Mouse (Mus musculus): Measurements from ENCODE around the gene Sec11a. TPM values are rescaled to one million over a fixed set of nuclear protein-coding genes. Genes with fewer than 3 reads are reported as not detected.
A peak's percentile ranks its signal among the peaks of the same experiment; 100 is the strongest.

The Sec11a gene
- polyA plus RNA-seq, 1 experiment: 118 TPM

DNA sequence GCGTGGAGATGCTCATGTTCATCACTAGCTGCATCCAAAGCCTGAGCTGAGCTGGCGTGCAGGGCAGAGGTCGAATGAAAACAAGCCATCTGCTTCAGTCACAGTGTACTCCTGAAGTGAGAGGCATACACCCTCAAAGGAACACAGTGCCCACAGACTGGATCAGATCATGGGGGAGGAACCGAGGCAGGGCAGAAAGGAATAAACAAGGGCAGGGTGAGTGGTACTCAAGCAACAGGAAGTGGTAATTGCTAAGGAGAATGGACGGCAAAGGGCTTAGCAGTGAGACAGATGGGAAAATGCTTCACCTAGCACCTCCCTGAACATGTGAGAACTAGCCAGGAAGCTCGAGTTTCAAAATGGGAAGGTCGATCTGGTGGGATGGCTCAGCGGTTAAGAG lies 35.1 kb downstream of the Sec11a start:
- DNase-seq (ENCODE audit: low read depth): no peak
- TF ChIP-seq POLR2A (IDR thresholded peaks at IDR 0.05; ENCODE audit: borderline replicate concordance, extremely low read depth, insufficient read depth, insufficient read length, poor library complexity, severe bottlenecking): no peak

GRCm38 (mm10) chr7:80911053-80911452 lies 36.5 kb downstream of the Sec11a start:
- no peak for TF ChIP-seq CTCF (IDR thresholded peaks at IDR 0.05; ENCODE audit: borderline replicate concordance, extremely low read depth, insufficient read depth, insufficient read length)
- no peak for TF ChIP-seq POLR2A (IDR thresholded peaks at IDR 0.05; ENCODE audit: borderline replicate concordance, extremely low read depth, insufficient read depth, insufficient read length, poor library complexity, severe bottlenecking)
- no peak for DNase-seq (ENCODE audit: low read depth)

- DNase-seq (ENCODE audit: low read depth): peak; percentile 84
- TF ChIP-seq POLR2A (IDR thresholded peaks at IDR 0.05; ENCODE audit: borderline replicate concordance, extremely low read depth, insufficient read depth, insufficient read length, poor library complexity, severe bottlenecking) (no peak), CTCF (IDR thresholded peaks at IDR 0.05; ENCODE audit: borderline replicate concordance, extremely low read depth, insufficient read depth, insufficient read length) (no peak)
These were observed 42.6 kb downstream of the Sec11a start, which contains the start of gene Nmb for GRCm38 (mm10) chr7:80904921-80905515. Nmb (minus strand) TSS chr7:80905076.

DNA sequence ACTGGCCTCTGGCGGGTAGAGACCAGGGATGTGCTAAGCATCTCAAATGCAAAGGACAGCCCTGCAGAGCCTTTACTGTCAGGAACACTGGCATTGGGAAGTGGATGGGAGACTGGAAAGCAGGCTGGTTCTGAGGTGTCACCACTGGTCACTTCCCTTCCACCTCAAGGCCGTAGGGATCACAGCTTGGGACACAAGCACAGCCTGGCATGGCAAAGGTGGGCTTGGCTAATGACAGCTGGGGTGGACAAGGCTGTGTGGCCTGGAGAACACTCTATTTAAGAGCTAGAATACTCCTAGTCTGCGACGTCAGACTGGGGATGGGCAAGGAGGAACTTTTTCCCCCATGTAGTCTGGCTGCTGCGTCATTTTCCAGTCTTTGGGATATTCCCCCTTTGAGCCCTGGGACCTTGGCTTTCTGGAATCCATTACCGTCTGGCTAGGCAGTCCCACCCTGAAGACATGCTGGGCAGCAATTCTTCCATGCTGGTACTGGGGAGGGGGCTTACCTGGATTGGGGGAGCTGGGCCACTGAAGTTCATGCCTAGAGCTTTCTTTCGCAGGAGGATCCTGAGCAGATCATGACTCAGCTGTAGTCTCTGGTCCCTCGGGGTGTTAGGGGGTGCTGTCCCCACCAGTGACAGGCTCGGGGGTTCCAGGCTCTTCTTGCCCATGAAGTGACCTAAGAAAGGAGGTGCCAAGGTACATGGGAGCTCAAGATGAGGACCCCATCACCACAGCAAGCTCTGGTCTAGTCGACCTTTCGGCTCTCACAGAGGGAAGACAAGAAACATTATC lies 43.8 kb downstream of the Sec11a start:
- no peak for DNase-seq (ENCODE audit: low read depth)
- TF ChIP-seq CTCF (IDR thresholded peaks at IDR 0.05; ENCODE audit: borderline replicate concordance, extremely low read depth, insufficient read depth, insufficient read length) (no peak), POLR2A (IDR thresholded peaks at IDR 0.05; ENCODE audit: borderline replicate concordance, extremely low read depth, insufficient read depth, insufficient read length, poor library complexity, severe bottlenecking) (no peak)

- TF ChIP-seq CTCF (IDR thresholded peaks at IDR 0.05; ENCODE audit: borderline replicate concordance, extremely low read depth, insufficient read depth, insufficient read length): no peak
- TF ChIP-seq POLR2A (IDR thresholded peaks at IDR 0.05; ENCODE audit: borderline replicate concordance, extremely low read depth, insufficient read depth, insufficient read length, poor library complexity, severe bottlenecking): no peak
- DNase-seq (ENCODE audit: low read depth): no peak
These were observed 45.9 kb downstream of the Sec11a start for GRCm38 (mm10) chr7:80901541-80902274.

GRCm38 (mm10) chr7:80900944-80901501 lies 46.6 kb downstream of the Sec11a start, which contains the start of gene Wdr73:
Wdr73 (minus strand) TSS chr7:80901269.
- DNase-seq (ENCODE audit: low read depth): peak; percentile 98
- no peak for TF ChIP-seq CTCF (IDR thresholded peaks at IDR 0.05; ENCODE audit: borderline replicate concordance, extremely low read depth, insufficient read depth, insufficient read length)
- peak; percentile 79; the same call in 1 of the 2 replicates for TF ChIP-seq POLR2A (IDR thresholded peaks at IDR 0.05; ENCODE audit: borderline replicate concordance, extremely low read depth, insufficient read depth, insufficient read length, poor library complexity, severe bottlenecking)

DNA sequence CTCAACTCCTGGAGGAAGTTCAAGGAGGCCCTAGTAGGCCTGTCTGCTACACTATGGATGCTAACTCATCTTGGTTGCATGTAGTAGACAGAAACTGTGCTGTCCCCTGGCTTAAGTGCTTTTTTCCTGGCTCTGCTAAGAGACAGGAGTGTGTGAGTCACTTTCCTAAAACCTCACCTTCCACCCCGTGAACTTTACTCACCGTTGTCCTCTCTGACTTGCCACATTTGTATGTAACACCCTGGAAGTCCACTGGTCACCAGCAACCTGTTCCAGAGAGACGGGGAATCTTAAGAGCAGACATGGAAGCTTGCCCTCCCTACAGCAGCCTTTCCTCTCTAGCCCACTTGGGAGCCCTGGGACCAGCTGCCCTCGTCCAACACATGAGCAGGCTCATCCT lies 49.9 kb downstream of the Sec11a start:
- TF ChIP-seq CTCF (IDR thresholded peaks at IDR 0.05; ENCODE audit: borderline replicate concordance, extremely low read depth, insufficient read depth, insufficient read length) (no peak), POLR2A (IDR thresholded peaks at IDR 0.05; ENCODE audit: borderline replicate concordance, extremely low read depth, insufficient read depth, insufficient read length, poor library complexity, severe bottlenecking) (no peak)
- no peak for DNase-seq (ENCODE audit: low read depth)

DNA sequence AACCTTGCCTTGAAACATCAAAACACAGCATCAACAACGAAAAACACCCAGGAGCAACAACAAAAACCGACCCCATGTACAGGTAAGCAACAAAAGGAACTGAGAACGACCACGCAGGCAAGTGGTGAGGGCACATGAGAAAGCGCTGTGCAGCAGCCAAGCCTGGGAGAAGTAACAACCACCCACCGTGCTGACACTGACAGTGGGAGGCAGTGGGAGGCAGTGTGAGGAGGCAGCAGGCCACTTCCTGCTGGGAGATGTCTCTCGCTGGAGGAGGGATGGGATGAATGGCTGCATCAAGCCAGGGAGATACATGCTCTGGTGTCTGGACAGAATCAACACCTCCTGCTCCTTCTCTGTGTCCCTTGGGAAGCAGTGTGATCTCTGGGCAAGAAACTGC lies 50.4 kb downstream of the Sec11a start:
- no peak for TF ChIP-seq POLR2A (IDR thresholded peaks at IDR 0.05; ENCODE audit: borderline replicate concordance, extremely low read depth, insufficient read depth, insufficient read length, poor library complexity, severe bottlenecking)
- TF ChIP-seq CTCF (IDR thresholded peaks at IDR 0.05; ENCODE audit: borderline replicate concordance, extremely low read depth, insufficient read depth, insufficient read length): no peak
- no peak for DNase-seq (ENCODE audit: low read depth)

GRCm38 (mm10) chr7:80894815-80895519 lies 52.6 kb downstream of the Sec11a start:
- no peak for DNase-seq (ENCODE audit: low read depth)
- no peak for TF ChIP-seq POLR2A (IDR thresholded peaks at IDR 0.05; ENCODE audit: borderline replicate concordance, extremely low read depth, insufficient read depth, insufficient read length, poor library complexity, severe bottlenecking)
- TF ChIP-seq CTCF (IDR thresholded peaks at IDR 0.05; ENCODE audit: borderline replicate concordance, extremely low read depth, insufficient read depth, insufficient read length): no peak

DNA sequence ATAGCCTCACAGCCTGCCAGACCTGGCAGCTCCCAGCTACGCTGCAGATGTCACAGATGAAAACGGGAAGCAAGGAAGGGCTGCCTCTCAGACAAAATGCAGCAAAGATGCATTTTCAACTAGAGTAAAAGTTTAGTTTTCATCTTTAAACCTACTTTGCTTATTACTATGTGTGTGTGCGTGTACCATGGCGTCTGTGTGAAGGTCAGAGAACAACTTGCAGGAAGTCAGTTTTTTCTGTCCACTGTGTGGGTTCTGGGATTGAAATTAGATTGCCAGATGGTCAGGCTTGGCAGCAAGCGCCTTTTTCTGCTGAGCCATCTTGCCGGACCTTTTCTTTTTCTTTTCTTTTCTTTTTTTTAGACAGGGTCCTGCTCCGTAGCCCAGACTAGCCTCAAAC lies 53.4 kb downstream of the Sec11a start:
- TF ChIP-seq CTCF (IDR thresholded peaks at IDR 0.05; ENCODE audit: borderline replicate concordance, extremely low read depth, insufficient read depth, insufficient read length) (no peak), POLR2A (IDR thresholded peaks at IDR 0.05; ENCODE audit: borderline replicate concordance, extremely low read depth, insufficient read depth, insufficient read length, poor library complexity, severe bottlenecking) (no peak)
- no peak for DNase-seq (ENCODE audit: low read depth)

Measured in brain, embryonic 14.5 days (tissue).